8 mouse cellular contexts compared by ENCODE assay signal in genomic region chr16:44347071-44347901, GRCm38 (mm10). TPM values are rescaled to one million over a fixed set of nuclear protein-coding genes. Genes with fewer than 3 reads are reported as not detected.
DNase-seq lines count a peak whose midpoint lies in the region; ATAC-seq and TF ChIP-seq lines count a peak whose summit lies in the region.

TSS of gene Spice1 (plus strand) at chr16:44347121.

- intact Hi-C loops in gastrocnemius, adult 2 months (cut with DNase I) = no loop called here

- peak within 1 kb of the TSS; percentile 90 for H3K4me3 ChIP-seq in gastrocnemius, adult 2 months

- peak; percentile 91 for ATAC-seq in common myeloid progenitor, adult 5-6 weeks (replicated peaks; ENCODE audit: low read depth, poor library complexity, severe bottlenecking)
- peak; percentile 89 for ATAC-seq in megakaryocyte progenitor cell, adult 5-6 weeks (replicated peaks; ENCODE audit: poor library complexity)

- peak; percentile 68 for TF ChIP-seq CTCF in gastrocnemius, adult 2 months (IDR thresholded peaks at IDR 0.05)

- peak within 1 kb of the TSS; percentile 95 for H3K27ac ChIP-seq in gastrocnemius, adult 2 months

- DNase-seq in ZHBTc4 (ENCODE audit: low read depth, low spot score) = peak; percentile 97
- peak; percentile 97 for DNase-seq in gastrocnemius, adult 2 months
- peak; percentile 54 for DNase-seq in hindlimb bud, embryonic 11.5 days (ENCODE audit: extremely low spot score, low read depth, low spot score)
- DNase-seq in left cerebral cortex, adult 9 months (ENCODE audit: low spot score in 2 of 2) = peak; percentile 64 to 91
- peak; percentile 97 for DNase-seq in right cerebral cortex, postnatal 14 days
- peak; percentile 89 to 95 for DNase-seq in urinary bladder, postnatal 36 days (ENCODE audit: low spot score in 2 of 2)

RNA-seq across cellular contexts. Expression of gene Spice1, which starts in this region (rescaled TPM):
- 28.3 and 45.9 TPM in 2 replicates for total RNA-seq in common myeloid progenitor, adult 5-6 weeks (2017)
- total RNA-seq in gastrocnemius, adult 2 months (2021) = 1 to 10 TPM; 6.6 to 7.7 TPM
- 18.5 and 23.9 TPM in 2 replicates for total RNA-seq in megakaryocyte progenitor cell, adult 5-6 weeks (2015)
- 15.3 and 21.1 TPM in 2 replicates for total RNA-seq in megakaryocyte progenitor cell, adult 5-6 weeks (2017)

Comparison
In these comparisons a context has a peak if more than half of its experiments do, and no peak if none do; other contexts are left out.
1. Peak in every context shown above with its lines: DNase-seq, ATAC-seq, H3K4me3 ChIP-seq and H3K27ac ChIP-seq.